ENCODE assay signal across 21 mouse cellular contexts in genomic region chr7:113161077-113161698, GRCm38 (mm10).
"Had no signal": no experiment of that assay in that cellular context is flagged by ENCODE, and none has a peak within 500 bp of the region (broad histone marks: within the 10 kb centered on the region; RNA-seq: fewer than 3 reads in every experiment).

No protein-coding gene starts in this region.

- DNase-seq: kidney, adult 11 months; kidney, adult 8-10 months; kidney, postnatal 14 days; kidney, postnatal 4 days; liver; lung, adult 18-20 months; lung, postnatal 10 days; lung, postnatal 36 days; retina, postnatal 1 day; thymus, adult 2 months; thymus, postnatal 14 days had no signal

- H3K27ac ChIP-seq: limb, embryonic 10.5 days; limb, embryonic 13.5 days; liver, embryonic 12.5 days; liver, embryonic 15.5 days; lung, embryonic 15.5 days; midbrain, embryonic 10.5 days; midbrain, embryonic 13.5 days; neural tube, embryonic 13.5 days had no signal

- H3K4me3 ChIP-seq: limb, embryonic 10.5 days; limb, embryonic 13.5 days; liver, embryonic 12.5 days; liver, embryonic 15.5 days; lung, embryonic 15.5 days; megakaryocyte, embryonic 14.5 days; midbrain, embryonic 10.5 days; midbrain, embryonic 13.5 days; myocyte; neural tube, embryonic 13.5 days had no signal
